Mouse (Mus musculus) liver, embryonic 14.5 days (tissue): ENCODE data around the gene Edc4. TPM values are rescaled to one million over a fixed set of nuclear protein-coding genes. Genes with fewer than 3 reads are reported as not detected.

Experiments
- ATAC-seq: fragments of 200-750 bp; cut with Nextera tagmentation; 2 replicates; pipeline ENCODE4 v1.8.0; 2017; ENCODE audit warnings: moderate number of reproducible peaks, mild to moderate bottlenecking, moderate library complexity; ENCODE audit not compliant: insufficient read depth
- DNase-seq, 3 experiments: peaks; one replicate each; pipeline ENCODE4 v3.0.0-alpha.2; 2012 to 2013; ENCODE audit warnings: low read depth in 3 of 3, low spot score in 3 of 3
- H3K27ac ChIP-seq: fragments of 300-500 bp; sonication (generic); 2 replicates; pipeline ENCODE4 v1.5.1; 2014; ENCODE audit warnings: moderate library complexity, mild to moderate bottlenecking, control low read depth, inconsistent platforms
- H3K27me3 ChIP-seq: fragments of 300-500 bp; sonication (generic); 2 replicates; pipeline ENCODE4 v1.6.1; 2014; ENCODE audit warnings: mild to moderate bottlenecking, low read length, moderate library complexity; ENCODE audit not compliant: control insufficient read depth, insufficient read depth
- H3K36me3 ChIP-seq: fragments of 300-500 bp; sonication (generic); replicated peaks from 2 replicates; pipeline ENCODE4 v1.6.1; 2014; ENCODE audit warnings: low read depth; ENCODE audit not compliant: control insufficient read depth, insufficient read depth
- H3K4me1 ChIP-seq, 2 experiments: fragments of 200-500 bp in 1 of 2; fragments of 300-500 bp in 1 of 2; sonication (generic) in 1 of 2; replicated peaks; 2 replicates each; pipeline ENCODE4 v1.6.1; 2012 to 2014; ENCODE audit warnings: antibody characterized with exemption in 1 of 2, inconsistent platforms in 1 of 2, low read length in 1 of 2; ENCODE audit not compliant: control insufficient read depth in 2 of 2, insufficient read depth in 2 of 2
- H3K4me2 ChIP-seq: fragments of 300-500 bp; sonication (generic); 2 replicates; pipeline ENCODE4 v1.6.1; 2014; ENCODE audit warnings: low read depth, mild to moderate bottlenecking, control low read depth, moderate library complexity
- H3K4me3 ChIP-seq, 2 experiments: fragments of 200-500 bp in 1 of 2; fragments of 300-500 bp in 1 of 2; sonication (generic) in 1 of 2; 2 replicates each; pipeline ENCODE4 v1.5.1; 2012 to 2014; ENCODE audit warnings: low read depth in 2 of 2, low read length in 2 of 2, mild to moderate bottlenecking in 2 of 2, control low read depth in 1 of 2, inconsistent platforms in 1 of 2, moderate library complexity in 1 of 2; ENCODE audit not compliant: insufficient read depth in 1 of 2
- H3K9ac ChIP-seq: fragments of 300-500 bp; sonication (generic); replicated peaks from 2 replicates; pipeline ENCODE4 v1.6.1; 2014; ENCODE audit warnings: mild to moderate bottlenecking, control low read depth, moderate library complexity
- H3K9me3 ChIP-seq: fragments of 300-500 bp; sonication (generic); 2 replicates; pipeline ENCODE4 v1.6.1; 2016; ENCODE audit warnings: low read length, mixed read lengths; ENCODE audit not compliant: control insufficient read depth
- CTCF ChIP-seq: IDR thresholded peaks from 2 replicates; pipeline ENCODE4 v1.5.1; 2016; ENCODE audit warnings: antibody characterized with exemption, low read depth, control low read depth
- EP300 ChIP-seq: IDR thresholded peaks from 2 replicates; pipeline ENCODE4 v1.6.1; 2016; ENCODE audit warnings: antibody characterized with exemption, low read depth
- WGBS: fragments of 180-500 bp; shearing (Covaris S2); extraction: QIAGEN DNeasy Blood & Tissue Kit; methylation state at CpG from one replicate; pipeline ENCODE4 v1.1.7; 2014; ENCODE audit not compliant: insufficient replicate concordance; 5-methylcytosine and 5-hydroxymethylcytosine counted together
- polyA plus RNA-seq, 2 experiments: library from polyadenylated mRNA; depleted of rRNA in 1 of 2; stranded (reverse) in 1 of 2; unstranded in 1 of 2; fragments of >200 nt; fragmentation: Nextera tagmentation in 1 of 2; extraction: Ambion mirVana in 1 of 2; gene quantifications; 2 replicates each; pipeline versions ENCODE4 v1.2.1 to v1.2.3; 2012 to 2014

Edc4 gene
- polyA plus RNA-seq, 2 experiments: 9.9 to 17.5 TPM

DNA sequence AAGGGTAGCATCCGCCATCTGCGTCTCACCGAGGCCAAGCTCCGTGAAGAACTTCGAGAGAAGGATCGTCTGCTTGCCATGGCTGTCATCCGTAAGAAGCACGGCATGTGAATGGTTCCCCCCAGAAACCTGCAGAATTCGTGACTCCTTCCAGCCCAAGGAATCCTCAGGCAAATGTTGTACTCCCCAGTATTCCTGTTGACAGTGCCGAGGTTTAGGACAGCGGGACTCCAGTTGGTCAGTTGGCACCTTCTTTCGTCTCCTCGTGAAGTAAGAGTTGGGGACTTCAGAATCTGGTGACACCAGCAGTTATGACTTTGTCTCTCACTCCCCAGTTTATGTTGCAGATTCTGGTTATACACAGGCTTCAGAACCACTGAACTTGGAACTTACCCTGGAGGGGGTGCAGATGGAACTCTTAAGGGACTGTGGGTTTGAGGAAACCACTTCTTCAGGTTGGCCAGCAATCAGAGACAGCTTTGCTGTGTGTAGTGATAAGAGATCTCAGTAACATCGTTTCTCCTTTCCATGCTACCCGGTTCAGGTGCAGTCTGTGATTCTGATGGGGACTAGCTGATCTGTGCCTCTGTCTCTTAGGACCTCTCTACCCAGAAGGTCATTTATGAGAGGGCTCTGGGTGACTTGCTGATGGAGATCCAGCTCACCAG lies 24.4 kb upstream of the Edc4 start:
- peaks cover 34 to 37% of the 10 kb centered on the region in 2 experiments for H3K4me1 ChIP-seq
- TF ChIP-seq EP300 (no peak), CTCF (no peak)
- peak overlapping the region; percentile 85 for H3K9ac ChIP-seq
- WGBS: 15% methylated on average over 15 of the region's 15 CpGs
- peak overlapping the region; percentile 70 to 72 for H3K4me3 ChIP-seq
- H3K36me3 ChIP-seq: no peaks in the 10 kb centered on the region; the same call in 1 of the 2 replicates
- ATAC-seq: no peak
- H3K27me3 ChIP-seq: no peaks in the 10 kb centered on the region
- no peaks in the 10 kb centered on the region for H3K9me3 ChIP-seq
- peak overlapping the region; percentile 71 for H3K27ac ChIP-seq
- no peak for DNase-seq
- peak overlapping the region; percentile 99 for H3K4me2 ChIP-seq

DNA sequence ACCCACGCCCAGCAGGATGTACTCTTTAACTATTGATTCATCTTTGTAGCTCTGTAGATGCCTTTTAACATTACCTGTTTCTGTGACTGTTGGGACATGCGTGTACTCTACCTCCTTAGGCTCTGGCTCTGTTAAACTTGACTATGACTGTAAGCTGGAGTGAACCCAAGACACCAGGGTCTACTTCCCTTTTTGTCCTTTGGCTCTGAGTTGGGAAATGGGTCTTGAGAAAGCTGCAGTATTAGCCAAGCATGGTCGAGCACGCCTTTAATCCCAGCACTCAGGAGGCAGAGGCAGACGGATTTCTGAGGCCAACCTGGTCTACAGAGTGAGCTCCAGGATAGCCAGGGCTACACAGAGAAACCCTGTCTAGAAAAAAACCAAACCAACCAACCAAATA lies 22.2 kb upstream of the Edc4 start:
- ATAC-seq (no peak), DNase-seq (no peak)
- no peak overlapping the region for H3K4me3 ChIP-seq
- no peak overlapping the region for H3K9ac ChIP-seq
- WGBS: 61% methylated on average over 5 of the region's 5 CpGs
- H3K4me2 ChIP-seq: peak overlapping the region; percentile 99
- H3K27ac ChIP-seq: peak overlapping the region; percentile 76
- TF ChIP-seq CTCF: no peak
- TF ChIP-seq EP300: no peak
- no peaks in the 10 kb centered on the region; the same call in 1 of the 2 replicates for H3K36me3 ChIP-seq
- no peaks in the 10 kb centered on the region for H3K9me3 ChIP-seq
- H3K4me1 ChIP-seq: peaks cover 34 to 46% of the 10 kb centered on the region in 2 experiments
- H3K27me3 ChIP-seq: no peaks in the 10 kb centered on the region

DNA sequence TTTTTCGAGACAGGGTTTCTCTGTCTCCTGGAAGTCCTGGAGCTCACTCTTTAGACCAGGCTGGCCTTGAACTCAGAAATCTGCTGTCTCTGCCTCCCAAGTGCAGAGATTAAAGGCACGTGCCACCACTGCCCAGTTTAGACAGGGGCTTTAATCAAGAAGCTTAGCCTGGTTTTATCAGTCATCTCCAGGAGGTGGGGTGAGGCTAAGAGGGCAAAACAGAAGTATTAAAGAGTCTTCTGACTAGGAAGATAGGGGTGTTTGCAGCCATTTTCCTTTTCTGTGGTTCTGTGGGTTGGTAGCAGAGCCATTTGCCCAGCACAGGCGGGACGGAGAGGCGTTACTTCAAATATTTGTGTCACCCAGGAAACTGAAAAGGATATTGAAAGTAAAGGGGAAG lies 21.4 kb upstream of the Edc4 start:
- Histone ChIP-seq H3K9ac (peak overlapping the region; percentile 76), H3K4me2 (peak overlapping the region; percentile 99), H3K36me3 (no peaks in the 10 kb centered on the region; the same call in 1 of the 2 replicates), H3K4me1 (peaks cover 34 to 46% of the 10 kb centered on the region in 2 experiments), H3K9me3 (no peaks in the 10 kb centered on the region), H3K4me3 (peak overlapping the region; percentile 58 to 94; a peak in 3 of 4 replicates), H3K27me3 (no peaks in the 10 kb centered on the region), H3K27ac (peak overlapping the region; percentile 76)
- DNase-seq: peak; percentile 79 to 83 (median 81)
- TF ChIP-seq CTCF (no peak), EP300 (peak; percentile 86)
- ATAC-seq: peak; percentile 2; the same call in 1 of the 2 replicates
- WGBS: 17% methylated on average over 5 of the region's 5 CpGs

DNA sequence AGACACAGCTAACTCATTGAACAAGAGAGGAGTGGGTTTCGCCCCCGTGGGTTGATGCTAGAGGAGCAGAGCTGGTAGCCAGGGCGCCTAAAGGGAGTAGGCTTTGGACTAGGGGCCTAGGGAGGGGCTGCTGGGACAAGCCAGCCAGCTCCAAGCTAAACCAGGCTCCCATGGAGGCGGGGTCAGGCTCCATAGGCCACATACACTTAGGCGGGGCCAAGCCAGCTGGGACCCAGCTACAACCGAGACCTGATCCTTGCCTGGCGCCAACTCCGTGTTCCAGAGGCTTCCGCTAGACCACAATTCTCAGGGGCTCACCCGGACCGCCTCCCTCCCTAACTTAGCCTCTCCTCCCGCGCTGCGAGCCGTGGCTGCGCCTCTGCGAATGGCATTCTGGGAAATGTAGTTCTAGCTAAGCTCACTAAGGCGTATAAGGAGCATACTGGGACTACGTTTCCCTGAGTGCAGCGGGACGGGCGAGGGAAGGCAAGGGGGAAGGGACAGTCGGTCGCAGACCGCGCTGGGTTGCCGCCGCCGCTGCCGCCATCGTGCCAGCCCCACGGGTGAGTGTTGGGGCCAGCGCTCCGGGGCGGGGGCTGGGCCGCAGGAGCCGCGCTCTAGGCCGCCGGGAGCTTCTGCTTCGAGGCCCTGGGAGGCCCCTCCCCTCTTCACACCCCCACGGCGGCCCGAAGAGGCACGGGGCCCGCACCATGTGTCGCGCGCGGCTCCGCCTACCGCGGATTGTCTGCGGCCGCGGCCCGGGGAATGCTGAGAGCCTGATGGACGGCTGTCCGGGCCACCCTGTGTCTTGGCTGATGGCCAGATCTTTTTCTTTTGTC lies 20.3 kb upstream of the Edc4 start, which contains the start of gene Nutf2:
TSS of gene Nutf2 (plus strand) at position 438 of the 839 bp plus-strand sequence.
- ATAC-seq (peak; percentile 94), DNase-seq (peak; percentile 98 to 99 (median 98))
- Histone ChIP-seq H3K4me2 (peak within 1 kb of the TSS; percentile 99), H3K27me3 (no peaks in the 10 kb centered on the region), H3K9me3 (no peaks in the 10 kb centered on the region), H3K4me1 (peaks cover 34 to 46% of the 10 kb centered on the region in 2 experiments), H3K9ac (peak within 1 kb of the TSS; percentile 94), H3K27ac (peak within 1 kb of the TSS; percentile 76), H3K36me3 (peaks cover 5% of the 10 kb centered on the region), H3K4me3 (peak within 1 kb of the TSS; percentile 94 to 97)
- TF ChIP-seq CTCF: no peak
- peak; percentile 35; the same call in 1 of the 2 replicates for TF ChIP-seq EP300
- WGBS: under 1% methylated on average over 54 of the region's 59 CpGs

DNA sequence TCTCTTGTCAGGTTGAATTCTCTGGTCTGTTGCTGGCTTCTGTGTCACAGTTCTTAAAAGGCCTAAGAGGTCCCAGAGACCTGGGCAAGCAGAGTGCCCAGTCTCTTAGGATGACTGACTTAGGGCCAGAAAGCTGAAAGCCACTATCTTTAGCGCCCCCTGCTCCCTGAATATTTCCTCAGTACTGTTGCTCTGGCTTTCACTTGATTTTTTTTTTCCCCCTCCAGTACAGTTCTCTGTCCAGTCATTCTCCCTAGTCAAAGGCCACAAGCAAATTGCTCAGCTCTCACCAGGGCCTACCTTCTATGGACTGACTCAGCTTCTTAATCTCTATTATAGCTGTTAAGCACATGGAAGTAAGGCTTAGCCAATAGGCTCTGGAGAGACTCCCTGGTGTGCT lies 18.7 kb upstream of the Edc4 start:
- Histone ChIP-seq H3K27ac (peak overlapping the region; percentile 76; the same call in 1 of the 2 replicates), H3K4me1 (peaks cover 34 to 50% of the 10 kb centered on the region in 2 experiments), H3K36me3 (peaks cover 19% of the 10 kb centered on the region), H3K4me3 (peak overlapping the region; percentile 94 to 97), H3K4me2 (peak overlapping the region; percentile 99), H3K9me3 (no peaks in the 10 kb centered on the region), H3K27me3 (no peaks in the 10 kb centered on the region), H3K9ac (peak overlapping the region; percentile 94)
- 0% methylated on average over 1 of the region's 1 CpGs for WGBS
- ATAC-seq (no peak), DNase-seq (no peak)
- peak; percentile 59 for TF ChIP-seq CTCF
- TF ChIP-seq EP300: no peak
